ENCODE assay signal across 8 mouse cellular contexts in genomic region chr17:21488760-21489499, GRCm38 (mm10). TPM values are rescaled to one million over a fixed set of nuclear protein-coding genes. Genes with fewer than 3 reads are reported as not detected.
DNase-seq lines count a peak whose midpoint lies in the region; ATAC-seq lines count a peak whose summit lies in the region.

Gene Zfp53 (plus strand): TSS chr17:21488998.

- H3K27me3 ChIP-seq in heart, embryonic 13.5 days (replicated peaks) = no peaks in the 10 kb centered on the region
- no peaks in the 10 kb centered on the region for H3K27me3 ChIP-seq in liver, embryonic 12.5 days (replicated peaks)
- H3K27me3 ChIP-seq in stomach, embryonic 15.5 days (replicated peaks) = no peaks in the 10 kb centered on the region

- peak; percentile 90 for DNase-seq in CD4-positive, CD25-positive, alpha-beta regulatory T cell, adult 2 months (ENCODE audit: low read depth, low spot score)
- DNase-seq in fat pad, adult 2 months (ENCODE audit: extremely low read depth, low read depth, low spot score) = peak; percentile 50
- peak; percentile 91 for DNase-seq in kidney, postnatal 10 days
- peak; percentile 84 to 87 for DNase-seq in natural killer cell, adult 2 months (ENCODE audit: low spot score in 2 of 2)

- ATAC-seq in heart, embryonic 13.5 days (ENCODE audit: extremely low read depth, insufficient number of reproducible peaks, low FRiP score, low TSS enrichment) = peak; percentile 93
- ATAC-seq in liver, embryonic 12.5 days = peak; percentile 100
- peak; percentile 100 for ATAC-seq in stomach, embryonic 15.5 days (ENCODE audit: insufficient read depth, low FRiP score, low read depth)

- H3K4me2 ChIP-seq in heart, embryonic 13.5 days = peak within 1 kb of the TSS; percentile 78
- H3K4me2 ChIP-seq in liver, embryonic 12.5 days = peak within 1 kb of the TSS; percentile 86
- H3K4me2 ChIP-seq in stomach, embryonic 15.5 days = peak within 1 kb of the TSS; percentile 70

- under 1% methylated on average over 34 of the region's 34 CpGs for WGBS in heart, embryonic 13.5 days
- 1% methylated on average over 34 of the region's 34 CpGs for WGBS in liver, embryonic 12.5 days (ENCODE audit: insufficient replicate concordance)
- WGBS in stomach, embryonic 15.5 days = under 1% methylated on average over 34 of the region's 34 CpGs

- H3K27ac ChIP-seq in brown adipose tissue, adult 24 weeks (replicated peaks; ENCODE audit: low read depth, low read length) = no peak within 1 kb of the TSS; the same call in 1 of the 2 replicates
- H3K27ac ChIP-seq in heart, embryonic 13.5 days (replicated peaks) = peak within 1 kb of the TSS; percentile 75
- peak within 1 kb of the TSS; percentile 82 for H3K27ac ChIP-seq in liver, embryonic 12.5 days
- H3K27ac ChIP-seq in stomach, embryonic 15.5 days = peak within 1 kb of the TSS; percentile 90

- H3K4me3 ChIP-seq in brown adipose tissue, adult 24 weeks (ENCODE audit: insufficient read depth, low read depth, low read length) = peak within 1 kb of the TSS; percentile 96
- H3K4me3 ChIP-seq in heart, embryonic 13.5 days = peak within 1 kb of the TSS; percentile 82
- peak within 1 kb of the TSS; percentile 81 for H3K4me3 ChIP-seq in liver, embryonic 12.5 days
- peak within 1 kb of the TSS; percentile 94 for H3K4me3 ChIP-seq in stomach, embryonic 15.5 days (replicated peaks)

- peak within 1 kb of the TSS; percentile 86 for H3K9ac ChIP-seq in heart, embryonic 13.5 days
- peak within 1 kb of the TSS; percentile 76 for H3K9ac ChIP-seq in liver, embryonic 12.5 days
- H3K9ac ChIP-seq in stomach, embryonic 15.5 days = peak within 1 kb of the TSS; percentile 65

- H3K36me3 ChIP-seq in heart, embryonic 13.5 days = peaks cover 11% of the 10 kb centered on the region
- H3K36me3 ChIP-seq in liver, embryonic 12.5 days = peaks cover 9% of the 10 kb centered on the region
- H3K36me3 ChIP-seq in stomach, embryonic 15.5 days = peaks cover 4% of the 10 kb centered on the region; the same call in 1 of the 2 replicates

- no peaks in the 10 kb centered on the region for H3K9me3 ChIP-seq in heart, embryonic 13.5 days
- no peaks in the 10 kb centered on the region for H3K9me3 ChIP-seq in liver, embryonic 12.5 days (replicated peaks)
- no peaks in the 10 kb centered on the region for H3K9me3 ChIP-seq in stomach, embryonic 15.5 days

- no peaks in the 10 kb centered on the region; the same call in 1 of the 2 replicates for H3K4me1 ChIP-seq in brown adipose tissue, adult 24 weeks (ENCODE audit: control insufficient read depth, insufficient read depth, insufficient read length, low read length)
- peaks cover 10% of the 10 kb centered on the region for H3K4me1 ChIP-seq in heart, embryonic 13.5 days
- peaks cover 18% of the 10 kb centered on the region for H3K4me1 ChIP-seq in liver, embryonic 12.5 days
- no peaks in the 10 kb centered on the region for H3K4me1 ChIP-seq in stomach, embryonic 15.5 days

RNA-seq across cellular contexts. Expression of gene Zfp53, which starts in this region (rescaled TPM):
- 3.1 and 3.6 TPM in 2 replicates for polyA plus RNA-seq in brown adipose tissue, adult 24 weeks (2012; ENCODE audit: insufficient read depth, insufficient read length, missing spikeins)
- polyA plus RNA-seq in heart, embryonic 13.5 days (2015; fragmentation: Nextera tagmentation; extraction: Ambion mirVana) = 5.7 and 6.2 TPM in 2 replicates
- polyA plus RNA-seq in liver, embryonic 12.5 days (2016; fragmentation: Nextera tagmentation; extraction: Ambion mirVana) = 4.1 TPM in 2 replicates
- 13.4 and 13.5 TPM in 2 replicates for polyA plus RNA-seq in stomach, embryonic 15.5 days (2015; fragmentation: Nextera tagmentation; extraction: Ambion mirVana)
